Mouse (Mus musculus) hindbrain, postnatal 0 days (tissue): ENCODE data around the gene Tgm4. TPM values are rescaled to one million over a fixed set of nuclear protein-coding genes. Genes with fewer than 3 reads are reported as not detected.

Source experiments
- ATAC-seq: fragments of 200-750 bp; cut with Nextera tagmentation; 2 replicates; pipeline ENCODE4 v1.8.0; 2017; ENCODE audit warnings: mild to moderate bottlenecking, moderate TSS enrichment, moderate library complexity
- DNase-seq: peaks from one replicate; pipeline ENCODE4 v3.0.0-alpha.2; 2015; ENCODE audit warnings: low spot score
- H3K27ac ChIP-seq: fragments of 300-500 bp; sonication (generic); 2 replicates; pipeline ENCODE4 v1.5.1; 2014; ENCODE audit warnings: mild to moderate bottlenecking
- H3K27me3 ChIP-seq: fragments of 300-500 bp; sonication (generic); 2 replicates; pipeline ENCODE4 v1.6.1; 2014; ENCODE audit warnings: low read length, mixed read lengths; ENCODE audit not compliant: insufficient read depth
- H3K36me3 ChIP-seq: fragments of 300-500 bp; sonication (generic); 2 replicates; pipeline ENCODE4 v1.6.1; 2014; ENCODE audit warnings: low read length, mixed read lengths; ENCODE audit not compliant: insufficient read depth
- H3K4me1 ChIP-seq: fragments of 300-500 bp; sonication (generic); 2 replicates; pipeline ENCODE4 v1.6.1; 2014; ENCODE audit warnings: antibody characterized with exemption, low read length, mixed read lengths; ENCODE audit not compliant: insufficient read depth
- H3K4me2 ChIP-seq: fragments of 300-500 bp; sonication (generic); 2 replicates; pipeline ENCODE4 v1.6.1; 2014; ENCODE audit warnings: low read depth, mild to moderate bottlenecking, low read length, moderate library complexity, mixed read lengths
- H3K4me3 ChIP-seq: fragments of 300-500 bp; sonication (generic); 2 replicates; pipeline ENCODE4 v1.5.1; 2014; ENCODE audit warnings: low read length
- H3K9ac ChIP-seq: fragments of 300-500 bp; sonication (generic); replicated peaks from 2 replicates; pipeline ENCODE4 v1.6.1; 2014; ENCODE audit warnings: mild to moderate bottlenecking, low read length, moderate library complexity, mixed read lengths
- H3K9me3 ChIP-seq: fragments of 300-500 bp; sonication (generic); 2 replicates; pipeline ENCODE4 v1.6.1; 2016; ENCODE audit warnings: low read length, mixed read lengths
- CTCF ChIP-seq: IDR thresholded peaks from 2 replicates; pipeline ENCODE4 v1.5.1; 2016; ENCODE audit warnings: antibody characterized with exemption, control low read depth, low read depth
- WGBS: fragments of 180-500 bp; shearing (Covaris S2); extraction: QIAGEN DNeasy Blood & Tissue Kit; methylation state at CpG from one replicate; pipeline ENCODE4 v1.1.7; 2014; 5-methylcytosine and 5-hydroxymethylcytosine counted together
- polyA plus RNA-seq: library from polyadenylated mRNA; unstranded; fragments of >200 nt; fragmentation: Nextera tagmentation; extraction: Ambion mirVana; gene quantifications from 2 replicates; pipeline ENCODE4 v1.2.1, GENCODE M21; 2015
- total RNA-seq: library from RNA; depleted of rRNA; stranded (reverse); fragments of >200 nt; gene quantifications from 2 replicates; pipeline ENCODE4 v1.2.3, GENCODE M21; 2014

The Tgm4 gene
- total and polyA plus RNA-seq, 2 experiments from 2014 or later = 0.10 to 0.45 TPM

- Histone ChIP-seq H3K4me2 (no peak overlapping the region), H3K9me3 (no peaks in the 10 kb centered on the region), H3K27me3 (no peaks in the 10 kb centered on the region), H3K9ac (no peak overlapping the region), H3K4me1 (no peaks in the 10 kb centered on the region), H3K4me3 (no peak overlapping the region), H3K36me3 (peaks cover 39% of the 10 kb centered on the region), H3K27ac (no peak overlapping the region)
- DNase-seq (no peak), ATAC-seq (no peak)
- TF ChIP-seq CTCF = no peak
- WGBS = 89% methylated on average over 5 of the region's 5 CpGs
Observed at GRCm38 (mm10) chr9:123079149-123079548, 44.6 kb downstream of the Tgm4 start.

GRCm38 (mm10) chr9:123080355-123080754 lies 45.8 kb downstream of the Tgm4 start:
- no peak for TF ChIP-seq CTCF
- Histone ChIP-seq H3K27ac (no peak overlapping the region), H3K4me1 (no peaks in the 10 kb centered on the region), H3K4me3 (no peak overlapping the region), H3K4me2 (no peak overlapping the region), H3K9ac (no peak overlapping the region), H3K27me3 (no peaks in the 10 kb centered on the region), H3K36me3 (peaks cover 44% of the 10 kb centered on the region), H3K9me3 (no peaks in the 10 kb centered on the region)
- no peak for DNase-seq
- WGBS = 87% methylated on average over 7 of the region's 7 CpGs
- no peak for ATAC-seq

- ATAC-seq (no peak), DNase-seq (no peak)
- no peak overlapping the region for H3K27ac ChIP-seq
- WGBS = 62% methylated on average over 1 of the region's 1 CpGs
- no peak overlapping the region for H3K4me2 ChIP-seq
- TF ChIP-seq CTCF = no peak
- H3K36me3 ChIP-seq = peaks cover 49% of the 10 kb centered on the region
- H3K4me3 ChIP-seq = no peak overlapping the region
- H3K9ac ChIP-seq = no peak overlapping the region
- H3K4me1 ChIP-seq = no peaks in the 10 kb centered on the region
- no peaks in the 10 kb centered on the region for H3K9me3 ChIP-seq
- no peaks in the 10 kb centered on the region for H3K27me3 ChIP-seq
Observed at GRCm38 (mm10) chr9:123080796-123081195, 46.3 kb downstream of the Tgm4 start.

- H3K4me2 ChIP-seq = no peak overlapping the region
- DNase-seq = no peak
- no peaks in the 10 kb centered on the region for H3K27me3 ChIP-seq
- H3K9ac ChIP-seq = no peak overlapping the region
- TF ChIP-seq CTCF = no peak
- WGBS = 81% methylated on average over 1 of the region's 1 CpGs
- H3K9me3 ChIP-seq = no peaks in the 10 kb centered on the region
- H3K36me3 ChIP-seq = peaks cover 50% of the 10 kb centered on the region
- H3K4me1 ChIP-seq = no peaks in the 10 kb centered on the region
- H3K27ac ChIP-seq = no peak overlapping the region
- no peak for ATAC-seq
- no peak overlapping the region for H3K4me3 ChIP-seq
Observed at GRCm38 (mm10) chr9:123085373-123085772, 50.8 kb downstream of the Tgm4 start.

- Histone ChIP-seq H3K4me2 (no peak overlapping the region), H3K9me3 (no peaks in the 10 kb centered on the region), H3K9ac (no peak overlapping the region), H3K27me3 (no peaks in the 10 kb centered on the region), H3K36me3 (peaks cover 42% of the 10 kb centered on the region), H3K4me1 (no peaks in the 10 kb centered on the region), H3K4me3 (no peak overlapping the region), H3K27ac (no peak overlapping the region)
- ATAC-seq = no peak
- no peak for TF ChIP-seq CTCF
- WGBS = 86% methylated on average over 3 of the region's 3 CpGs
- no peak for DNase-seq
Observed at GRCm38 (mm10) chr9:123087558-123087957, 53.0 kb downstream of the Tgm4 start.

GRCm38 (mm10) chr9:123090844-123091243 lies 56.3 kb downstream of the Tgm4 start:
- DNase-seq (no peak), ATAC-seq (no peak)
- Histone ChIP-seq H3K9ac (no peak overlapping the region), H3K9me3 (no peaks in the 10 kb centered on the region), H3K27me3 (no peaks in the 10 kb centered on the region), H3K4me2 (no peak overlapping the region), H3K4me1 (no peaks in the 10 kb centered on the region), H3K36me3 (peaks cover 35% of the 10 kb centered on the region), H3K4me3 (no peak overlapping the region), H3K27ac (no peak overlapping the region)
- WGBS = 86% methylated on average over 4 of the region's 4 CpGs
- TF ChIP-seq CTCF = no peak

- H3K4me3 ChIP-seq = no peak overlapping the region
- no peaks in the 10 kb centered on the region for H3K27me3 ChIP-seq
- H3K4me2 ChIP-seq = no peak overlapping the region
- 98% methylated on average over 16 of the region's 16 CpGs for WGBS
- ATAC-seq = no peak
- DNase-seq = no peak
- H3K27ac ChIP-seq = no peak overlapping the region
- H3K4me1 ChIP-seq = no peaks in the 10 kb centered on the region
- TF ChIP-seq CTCF = no peak
- no peaks in the 10 kb centered on the region for H3K9me3 ChIP-seq
- no peak overlapping the region for H3K9ac ChIP-seq
- peaks cover 30% of the 10 kb centered on the region for H3K36me3 ChIP-seq
Observed at GRCm38 (mm10) chr9:123099631-123100455, 65.3 kb downstream of the Tgm4 start.
